Mouse (Mus musculus): Measurements from ENCODE around the gene Mageh1. TPM values are rescaled to one million over a fixed set of nuclear protein-coding genes. Genes with fewer than 3 reads are reported as not detected.

Gene Mageh1
- polyA plus RNA-seq, 1 experiment from 2014 or later: 137 TPM

Other genes with a start within 250 kb of the Mageh1 start
- gene Usp51, start 31.1 kb downstream of the Mageh1 start, polyA plus RNA-seq (2015; fragmentation: Nextera tagmentation; extraction: Ambion mirVana): 2.7 and 3.0 TPM in 2 replicates
- 0.72 and 0.85 TPM in 2 replicates for gene Foxr2, start 81.2 kb upstream of the Mageh1 start, polyA plus RNA-seq (2015; fragmentation: Nextera tagmentation; extraction: Ambion mirVana)
- 7.1 and 7.9 TPM in 2 replicates for gene Rragb, start 102.4 kb upstream of the Mageh1 start, polyA plus RNA-seq (2015; fragmentation: Nextera tagmentation; extraction: Ambion mirVana)
- gene Klf8, start 199.9 kb upstream of the Mageh1 start, polyA plus RNA-seq (2015; fragmentation: Nextera tagmentation; extraction: Ambion mirVana): 4.6 and 6.6 TPM in 2 replicates

Measured in midbrain, embryonic 13.5 days (tissue).